In the genomic region with DNA sequence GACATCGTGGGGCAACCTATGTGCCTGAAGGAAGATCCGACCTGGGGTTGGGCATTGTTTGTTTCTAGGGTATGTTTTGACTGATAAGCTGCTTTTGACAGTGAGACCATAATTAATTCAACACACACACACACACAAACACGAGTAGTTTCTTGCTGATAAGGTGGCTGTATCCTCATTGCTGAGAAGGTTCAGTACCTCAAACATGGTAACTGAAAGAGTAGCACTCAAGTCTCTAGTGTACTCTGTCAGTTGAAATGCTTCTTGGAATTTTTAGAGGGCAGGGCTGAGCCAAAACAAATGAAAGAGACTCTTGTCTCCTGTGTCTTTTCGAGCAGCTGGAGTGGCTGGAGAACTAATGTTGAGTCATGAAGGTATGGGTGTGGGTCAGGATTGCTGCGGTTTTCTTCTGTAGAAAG, we compare ENCODE assay signal across 16 mouse cellular contexts. TPM values are rescaled to one million over a fixed set of nuclear protein-coding genes. Genes with fewer than 3 reads are reported as not detected.
A peak's percentile ranks its signal among the peaks of the same experiment; 100 is the strongest.
DNase-seq lines count a peak whose midpoint lies in the region; ATAC-seq and TF ChIP-seq lines count a peak whose summit lies in the region.
"Had no signal": no experiment of that assay in that cellular context is flagged by ENCODE, and none has a peak within 500 bp of the region (broad histone marks: within the 10 kb centered on the region; RNA-seq: fewer than 3 reads in every experiment).

No protein-coding gene starts in this region.

- ATAC-seq in megakaryocyte, adult 5-6 weeks (ENCODE audit: poor library complexity, severe bottlenecking): no peak
- 0 out of 2 replicates have a peak, but pooled peaks have one; percentile 16 for ATAC-seq in lung, embryonic 15.5 days (ENCODE audit: borderline replicate concordance, extremely low read depth, low FRiP score, low TSS enrichment)
- ATAC-seq in forebrain, embryonic 14.5 days: no peak
- ATAC-seq: forebrain, embryonic 16.5 days; midbrain, embryonic 16.5 days had no signal

- no peak overlapping the region for H3K4me2 ChIP-seq in lung, embryonic 15.5 days
- no peak overlapping the region for H3K4me2 ChIP-seq in forebrain, embryonic 14.5 days (ENCODE audit: low read length)

- H3K9ac ChIP-seq in lung, embryonic 15.5 days: no peak overlapping the region
- H3K9ac ChIP-seq in forebrain, embryonic 14.5 days (ENCODE audit: low read length): no peak overlapping the region

- WGBS in lung, embryonic 15.5 days: 39% methylated on average over 5 of the region's 5 CpGs
- WGBS in forebrain, embryonic 14.5 days: 74% methylated on average over 5 of the region's 5 CpGs

- no peaks in the 10 kb centered on the region for H3K36me3 ChIP-seq in megakaryocyte, embryonic 14.5 days (replicated peaks; ENCODE audit: low read length)
- H3K36me3 ChIP-seq in lung, embryonic 15.5 days: no peaks in the 10 kb centered on the region
- H3K36me3 ChIP-seq in forebrain, embryonic 14.5 days (ENCODE audit: control insufficient read depth, insufficient read depth, low read length): no peaks in the 10 kb centered on the region

- peak overlapping the region; percentile 68 for H3K27ac ChIP-seq in gastrocnemius, adult 2 months
- H3K27ac ChIP-seq in lung, embryonic 15.5 days: peak overlapping the region; percentile 76
- H3K27ac ChIP-seq in forebrain, embryonic 14.5 days (ENCODE audit: low read depth, low read length): no peak overlapping the region
- H3K27ac ChIP-seq: layer of hippocampus, adult 2 months had no signal

- no peak for DNase-seq in gastrocnemius, adult 2 months
- DNase-seq in gastrocnemius, postnatal 14 days: no peak
- DNase-seq in layer of hippocampus, postnatal 36 days: no peak
- no peak for DNase-seq in MN1 (ENCODE audit: low spot score)
- no peak for DNase-seq in forebrain, embryonic 14.5 days (ENCODE audit: low spot score)
- DNase-seq: adrenal gland, postnatal 36 days; cerebellum, adult 8-10 months; kidney, adult 11 months; left cerebral cortex, postnatal 4 days; right cerebral cortex, postnatal 4 days had no signal

- intact Hi-C loops in gastrocnemius, adult 2 months (cut with DNase I): loop anchor here (5.0 kb wide), 2 partner anchors 112 to 177 kb away; a partner anchor contains a TSS
- intact Hi-C loops in gastrocnemius, postnatal 14 days (cut with DNase I; ENCODE audit: low total_unique reads): no loop called here

- H3K9me3 ChIP-seq in megakaryocyte, embryonic 14.5 days: no peaks in the 10 kb centered on the region
- H3K9me3 ChIP-seq in lung, embryonic 15.5 days: no peaks in the 10 kb centered on the region
- no peaks in the 10 kb centered on the region for H3K9me3 ChIP-seq in forebrain, embryonic 14.5 days (replicated peaks; ENCODE audit: control insufficient read depth, low read length)

- no peak overlapping the region for H3K4me3 ChIP-seq in gastrocnemius, adult 2 months
- H3K4me3 ChIP-seq in megakaryocyte, embryonic 14.5 days (replicated peaks): peak overlapping the region; percentile 33
- no peak overlapping the region for H3K4me3 ChIP-seq in lung, embryonic 15.5 days
- H3K4me3 ChIP-seq in forebrain, embryonic 14.5 days (ENCODE audit: low read depth, low read length): no peak overlapping the region
- H3K4me3 ChIP-seq: layer of hippocampus, adult 2 months had no signal

- H3K4me1 ChIP-seq in megakaryocyte, embryonic 14.5 days: peaks cover 68% of the 10 kb centered on the region
- peaks cover 25% of the 10 kb centered on the region for H3K4me1 ChIP-seq in lung, embryonic 15.5 days
- H3K4me1 ChIP-seq in forebrain, embryonic 14.5 days (ENCODE audit: control insufficient read depth, insufficient read depth, low read length): no peaks in the 10 kb centered on the region

- TF ChIP-seq CTCF in gastrocnemius, adult 2 months (IDR thresholded peaks at IDR 0.05): no peak

- peaks cover 6% of the 10 kb centered on the region for H3K27me3 ChIP-seq in megakaryocyte, embryonic 14.5 days (replicated peaks)
- no peaks in the 10 kb centered on the region for H3K27me3 ChIP-seq in lung, embryonic 15.5 days
- no peaks in the 10 kb centered on the region for H3K27me3 ChIP-seq in forebrain, embryonic 14.5 days (replicated peaks; ENCODE audit: control insufficient read depth, insufficient read depth, low read length)

RNA-seq across cellular contexts. Expression of a gene that starts 38.4 kb away (rescaled TPM):
- total RNA-seq in gastrocnemius, adult 2 months (2021): 10 to 100 TPM; 23.3 to 33.8 TPM
- 10 to 100 TPM; 52.9 to 62.6 TPM for total RNA-seq in gastrocnemius, postnatal 14 days (2021)
- 4.8 and 20.2 TPM in 2 replicates for polyA plus RNA-seq in megakaryocyte, embryonic 14.5 days (2012; ENCODE audit: insufficient read depth, low replicate concordance)
- 825 and 881 TPM in 2 replicates for total RNA-seq in megakaryocyte, adult 5-6 weeks (2015)
- total RNA-seq in megakaryocyte, adult 5-6 weeks (2017): 296 and 421 TPM in 2 replicates
- polyA plus RNA-seq in lung, embryonic 15.5 days (2015; fragmentation: Nextera tagmentation; extraction: Ambion mirVana): 182 and 194 TPM in 2 replicates
- total RNA-seq in layer of hippocampus, postnatal 36 days (2021): 10 to 100 TPM; 15.4 to 19.1 TPM
- 39.5 and 45.1 TPM in 2 replicates for polyA plus RNA-seq in forebrain, embryonic 14.5 days (2014; fragmentation: Nextera tagmentation; extraction: Ambion mirVana)

Comparison
In these comparisons a context has a peak if more than half of its experiments do, and no peak if none do; other contexts are left out.
1. RNA of a gene that starts 38.4 kb away (total RNA-seq): 296 to 881 TPM in megakaryocyte, adult 5-6 weeks; 52.9 to 62.6 TPM in gastrocnemius, postnatal 14 days, 23.3 to 33.8 TPM in gastrocnemius, adult 2 months and 15.4 to 19.1 TPM in layer of hippocampus, postnatal 36 days; every median in the first group is over 4 times any median in the second.